ENCODE assay signal across 34 mouse cellular contexts in genomic region chr16:97716567-97716966, GRCm38 (mm10). TPM values are rescaled to one million over a fixed set of nuclear protein-coding genes. Genes with fewer than 3 reads are reported as not detected.
DNase-seq lines count a peak whose midpoint lies in the region; ATAC-seq and TF ChIP-seq lines count a peak whose summit lies in the region.
"Had no signal": no experiment of that assay in that cellular context is flagged by ENCODE, and none has a peak within 500 bp of the region (broad histone marks: within the 10 kb centered on the region; RNA-seq: fewer than 3 reads in every experiment).

No protein-coding gene starts in this region.

- TF ChIP-seq POLR2A in lung, adult 2 months (IDR thresholded peaks at IDR 0.05; ENCODE audit: borderline replicate concordance, extremely low read depth, low read depth, low read length): no peak
- TF ChIP-seq POLR2A in embryonic fibroblast, embryonic 13.5 days (IDR thresholded peaks at IDR 0.05; ENCODE audit: low read depth, low read length): no peak
- no peak for TF ChIP-seq POLR2A in myocyte (IDR thresholded peaks at IDR 0.05; ENCODE audit: insufficient read length, low read depth)

- no peaks in the 10 kb centered on the region for H3K9me3 ChIP-seq in lung, postnatal 0 days (ENCODE audit: low read length)
- H3K9me3 ChIP-seq in kidney, embryonic 14.5 days (ENCODE audit: control insufficient read depth, low read length): no peaks in the 10 kb centered on the region
- H3K9me3 ChIP-seq: embryonic facial prominence, embryonic 10.5 days; embryonic facial prominence, embryonic 15.5 days; forebrain, embryonic 12.5 days; heart, embryonic 13.5 days; kidney, embryonic 15.5 days; limb, embryonic 12.5 days; liver, embryonic 15.5 days; megakaryocyte, embryonic 14.5 days; midbrain, embryonic 12.5 days had no signal

- H3K27me3 ChIP-seq in lung, postnatal 0 days (replicated peaks; ENCODE audit: insufficient read depth, low read length): no peaks in the 10 kb centered on the region
- no peaks in the 10 kb centered on the region for H3K27me3 ChIP-seq in myocyte (ENCODE audit: control insufficient read depth, insufficient read depth, insufficient read length)
- no peaks in the 10 kb centered on the region for H3K27me3 ChIP-seq in kidney, embryonic 14.5 days (ENCODE audit: control insufficient read depth, insufficient read depth, low read length)
- H3K27me3 ChIP-seq: embryonic facial prominence, embryonic 15.5 days; forebrain, embryonic 12.5 days; heart, embryonic 13.5 days; kidney, embryonic 15.5 days; limb, embryonic 12.5 days; liver, embryonic 15.5 days; midbrain, embryonic 12.5 days; neural tube, embryonic 13.5 days had no signal

- H3K27ac ChIP-seq in lung, postnatal 0 days (ENCODE audit: low read length): no peak overlapping the region
- 0 out of 2 replicates have a peak overlapping the region, but pooled peaks have one; percentile 1 for H3K27ac ChIP-seq in embryonic fibroblast, embryonic 13.5 days (ENCODE audit: insufficient read depth, low read length)
- H3K27ac ChIP-seq in kidney, embryonic 14.5 days (ENCODE audit: low read depth, low read length): no peak overlapping the region
- H3K27ac ChIP-seq: embryonic facial prominence, embryonic 10.5 days; embryonic facial prominence, embryonic 15.5 days; forebrain, embryonic 12.5 days; heart, embryonic 13.5 days; hindbrain, embryonic 14.5 days; kidney, embryonic 15.5 days; layer of hippocampus, adult 2 months; left cerebral cortex, adult 2 months; limb, embryonic 12.5 days; liver, embryonic 15.5 days; midbrain, embryonic 12.5 days; neural tube, embryonic 13.5 days had no signal

- H3K4me3 ChIP-seq in lung, postnatal 0 days (ENCODE audit: low read depth, low read length): no peak overlapping the region
- no peak overlapping the region for H3K4me3 ChIP-seq in lung, adult 2 months (replicated peaks; ENCODE audit: extremely low read depth, low read depth, low read length)
- no peak overlapping the region for H3K4me3 ChIP-seq in embryonic fibroblast, embryonic 13.5 days (ENCODE audit: insufficient read depth, low read length)
- H3K4me3 ChIP-seq in myocyte: no peak overlapping the region
- no peak overlapping the region for H3K4me3 ChIP-seq in kidney, embryonic 14.5 days (ENCODE audit: low read length)
- H3K4me3 ChIP-seq: embryonic facial prominence, embryonic 10.5 days; embryonic facial prominence, embryonic 15.5 days; forebrain, embryonic 12.5 days; heart, embryonic 13.5 days; kidney, embryonic 15.5 days; layer of hippocampus, adult 2 months; left cerebral cortex, adult 2 months; limb, embryonic 12.5 days; liver, embryonic 15.5 days; megakaryocyte, embryonic 14.5 days; midbrain, embryonic 12.5 days; neural tube, embryonic 13.5 days had no signal

- peak; percentile 48 for ATAC-seq in lung, postnatal 0 days
- ATAC-seq in erythroblast, adult 5-6 weeks (replicated peaks; ENCODE audit: low FRiP score, poor library complexity, severe bottlenecking): no peak
- ATAC-seq in kidney, embryonic 14.5 days (ENCODE audit: low FRiP score, low TSS enrichment): no peak
- ATAC-seq: activated CD4-positive, CD25-positive, alpha-beta regulatory T cell, adult 4 months; forebrain, postnatal 0 days; intestine, postnatal 0 days had no signal

- H3K79me2 ChIP-seq in myocyte (ENCODE audit: control insufficient read depth, insufficient read depth): no peaks in the 10 kb centered on the region

- H3K9ac ChIP-seq in lung, postnatal 0 days (replicated peaks; ENCODE audit: low read depth): no peak overlapping the region
- no peak overlapping the region for H3K9ac ChIP-seq in kidney, embryonic 14.5 days (ENCODE audit: low read depth, low read length)
- H3K9ac ChIP-seq: embryonic facial prominence, embryonic 15.5 days; forebrain, embryonic 12.5 days; forebrain, postnatal 0 days; heart, embryonic 13.5 days; hindbrain, embryonic 14.5 days; kidney, embryonic 15.5 days; limb, embryonic 12.5 days; liver, embryonic 15.5 days; midbrain, embryonic 12.5 days; neural tube, embryonic 13.5 days had no signal

- TF ChIP-seq EP300 in lung, postnatal 0 days (IDR thresholded peaks at IDR 0.05): peak; percentile 45; the same call in 1 of the 2 replicates

- H3K36me3 ChIP-seq in lung, postnatal 0 days (ENCODE audit: insufficient read depth, low read length): no peaks in the 10 kb centered on the region
- no peaks in the 10 kb centered on the region for H3K36me3 ChIP-seq in myocyte (ENCODE audit: control insufficient read depth, insufficient read depth)
- no peaks in the 10 kb centered on the region for H3K36me3 ChIP-seq in kidney, embryonic 14.5 days (ENCODE audit: control insufficient read depth, insufficient read depth, low read length)
- H3K36me3 ChIP-seq: embryonic facial prominence, embryonic 10.5 days; embryonic facial prominence, embryonic 15.5 days; forebrain, embryonic 12.5 days; heart, embryonic 13.5 days; kidney, embryonic 15.5 days; limb, embryonic 12.5 days; liver, embryonic 15.5 days; midbrain, embryonic 12.5 days; neural tube, embryonic 13.5 days had no signal

- H3K4me2 ChIP-seq in lung, postnatal 0 days (replicated peaks; ENCODE audit: low read depth, low read length): no peak overlapping the region
- H3K4me2 ChIP-seq in myocyte (ENCODE audit: low read depth): peak overlapping the region; percentile 10
- no peak overlapping the region for H3K4me2 ChIP-seq in kidney, embryonic 14.5 days (replicated peaks; ENCODE audit: low read depth, low read length)
- H3K4me2 ChIP-seq: embryonic facial prominence, embryonic 15.5 days; forebrain, embryonic 12.5 days; heart, embryonic 13.5 days; hindbrain, embryonic 14.5 days; kidney, embryonic 15.5 days; limb, embryonic 12.5 days; liver, embryonic 15.5 days; midbrain, embryonic 12.5 days; neural tube, embryonic 13.5 days had no signal

- no peaks in the 10 kb centered on the region for H3K4me1 ChIP-seq in lung, postnatal 0 days (ENCODE audit: insufficient read depth, low read depth, low read length)
- H3K4me1 ChIP-seq in lung, adult 2 months (ENCODE audit: control insufficient read depth, insufficient read depth, low read length): peaks cover 3% of the 10 kb centered on the region; the same call in 1 of the 2 replicates
- H3K4me1 ChIP-seq in embryonic fibroblast, embryonic 13.5 days (ENCODE audit: control insufficient read depth, insufficient read depth, low read length): peaks cover 8% of the 10 kb centered on the region; the same call in 1 of the 2 replicates
- no peaks in the 10 kb centered on the region for H3K4me1 ChIP-seq in kidney, embryonic 14.5 days (ENCODE audit: control insufficient read depth, insufficient read depth, low read length)
- H3K4me1 ChIP-seq: embryonic facial prominence, embryonic 15.5 days; forebrain, embryonic 12.5 days; kidney, embryonic 15.5 days; limb, embryonic 12.5 days; liver, embryonic 15.5 days; megakaryocyte, embryonic 14.5 days; midbrain, embryonic 12.5 days; neural tube, embryonic 13.5 days had no signal

- WGBS in lung, postnatal 0 days: 52% methylated on average over 6 of the region's 6 CpGs
- WGBS in lung, adult 2 months: 57% methylated on average over 6 of the region's 6 CpGs
- WGBS in kidney, embryonic 14.5 days: 91% methylated on average over 6 of the region's 6 CpGs

- DNase-seq in lung, postnatal 0 days (ENCODE audit: low spot score): peak; percentile 32
- no peak for DNase-seq in lung, adult 2 months
- DNase-seq in 416B (ENCODE audit: low read depth): peak; percentile 49
- DNase-seq: adrenal gland, adult 2 months; adrenal gland, postnatal 36 days; cerebellum, adult 18-20 months; cerebellum, postnatal 10 days; forebrain, postnatal 0 days; heart, postnatal 10 days; kidney, postnatal 36 days; retina, postnatal 1 day; spleen, adult 18-20 months had no signal

- TF ChIP-seq CTCF in lung, postnatal 0 days (IDR thresholded peaks at IDR 0.05): no peak
- no peak for TF ChIP-seq CTCF in lung, adult 2 months (IDR thresholded peaks at IDR 0.05; ENCODE audit: insufficient read depth, low read length)
- TF ChIP-seq CTCF in embryonic fibroblast, embryonic 13.5 days (IDR thresholded peaks at IDR 0.05; ENCODE audit: borderline replicate concordance, insufficient read depth, low read length): no peak

- H3ac ChIP-seq in myocyte (ENCODE audit: control insufficient read depth, insufficient read length): no peak overlapping the region

TF ChIP-seq in myocyte, 11 proteins besides CTCF, POLR2A, EP300 and RAD21:
- TF ChIP-seq TCF3 (IDR thresholded peaks at IDR 0.05; ENCODE audit: insufficient read length, low read depth): no peak
- peak; percentile 41 for TF ChIP-seq TCF12 (IDR thresholded peaks at IDR 0.05; ENCODE audit: insufficient read depth, poor library complexity, severe bottlenecking)
- peak in 2 of 3 experiments; percentile 65 to 71 for TF ChIP-seq MYOD1 (IDR thresholded peaks at IDR 0.05; ENCODE audit: control insufficient read depth in 1 of 3, insufficient read length in 2 of 3, low read depth in 2 of 3)
- TF ChIP-seq MAX (IDR thresholded peaks at IDR 0.05; ENCODE audit: low read depth): no peak
- TF ChIP-seq MYOG (IDR thresholded peaks at IDR 0.05; ENCODE audit: control insufficient read depth in 1 of 3, insufficient read depth in 1 of 3, insufficient read length in 2 of 3, low read depth in 2 of 3): peak in 2 of 3 experiments; percentile 5 to 67
- peak; percentile 87 for TF ChIP-seq CEBPB (IDR thresholded peaks at IDR 0.05; ENCODE audit: insufficient read depth, poor library complexity, severe bottlenecking)

RNA-seq across cellular contexts. Expression of gene Ripk4, which starts 47.0 kb away (rescaled TPM):
- 20.2 and 22.2 TPM in 2 replicates for polyA plus RNA-seq in lung, postnatal 0 days (2015; fragmentation: Nextera tagmentation; extraction: Ambion mirVana)
- polyA plus RNA-seq in lung, adult 2 months (2012; rRNA removed): 15.5 and 16.7 TPM in 2 replicates
- polyA plus RNA-seq in embryonic fibroblast, embryonic 13.5 days (2011; ENCODE audit: insufficient read length, low read depth, missing spikeins): 0.32 TPM in 1 of 2 replicates, not detected in the other
- polyA plus RNA-seq in myocyte (2012; fragmentation: generic; extraction: Trizol): not detected
- not detected in 2 replicates for total RNA-seq in erythroblast, adult 5-6 weeks (2015; ENCODE audit: low replicate concordance)
- total RNA-seq in erythroblast, adult 5-6 weeks (2017; ENCODE audit: low replicate concordance): not detected in 2 replicates
- polyA plus RNA-seq in kidney, embryonic 14.5 days (2014; fragmentation: Nextera tagmentation; extraction: Ambion mirVana): 4.6 and 7.7 TPM in 2 replicates
- total RNA-seq: gastrocnemius, postnatal 4 days; hematopoietic stem cell, adult 5-6 weeks; MEL had no signal
